Mouse (Mus musculus) cerebellum, adult 2 months (tissue): Measurements from ENCODE around the gene Slc25a45. TPM values are rescaled to one million over a fixed set of nuclear protein-coding genes. Genes with fewer than 3 reads are reported as not detected.

Source experiments
- DNase-seq, 2 experiments: peaks; one replicate each; pipeline ENCODE4 v3.0.0; 2021
- H3K27ac ChIP-seq: fragments of 200-500 bp; 2 replicates; pipeline ENCODE4 v1.5.1; 2012; ENCODE audit warnings: low read length, control low read depth, inconsistent platforms; ENCODE audit not compliant: insufficient read depth
- H3K27me3 ChIP-seq: fragments of 200-500 bp; 2 replicates; pipeline ENCODE4 v1.6.1; 2012; ENCODE audit warnings: inconsistent platforms, mild to moderate bottlenecking, low read length, moderate library complexity; ENCODE audit not compliant: control insufficient read depth, insufficient read depth
- H3K4me1 ChIP-seq: fragments of 200-500 bp; 2 replicates; pipeline ENCODE4 v1.6.1; 2011; ENCODE audit warnings: low read length; ENCODE audit not compliant: control insufficient read depth, insufficient read depth
- H3K4me3 ChIP-seq: fragments of 200-500 bp; replicated peaks from 2 replicates; pipeline ENCODE3; 2011; ENCODE audit warnings: mild to moderate bottlenecking, low read depth, low read length, control low read depth; ENCODE audit not compliant: insufficient read depth
- CTCF ChIP-seq: fragments of 200-500 bp; IDR thresholded peaks from 2 replicates; pipeline ENCODE4 v1.5.1; 2011; ENCODE audit warnings: low read depth, mild to moderate bottlenecking, control low read depth, low read length, moderate library complexity, borderline replicate concordance; ENCODE audit not compliant: insufficient read depth
- POLR2A ChIP-seq: fragments of 200-500 bp; IDR thresholded peaks from 2 replicates; pipeline ENCODE4 v1.6.1; 2011; ENCODE audit warnings: low read length, control low read depth, borderline replicate concordance; ENCODE audit not compliant: insufficient read depth
- WGBS: fragments of 180-500 bp; shearing (Covaris S2); methylation state at CpG from one replicate; pipeline ENCODE4 v1.1.7; 2018; 5-methylcytosine and 5-hydroxymethylcytosine counted together
- polyA plus RNA-seq: library from polyadenylated mRNA; depleted of rRNA; stranded (reverse); fragments of >200 nt; gene quantifications from 2 replicates; pipeline ENCODE4 v1.2.3, GENCODE M21; 2012

Slc25a45 gene
- polyA plus RNA-seq, 1 experiment, result 4.3 TPM

GRCm38 (mm10) chr19:5871683-5872082 is 5.9 kb upstream of the Slc25a45 start:
- 62% methylated on average over 6 of the region's 6 CpGs for WGBS
- DNase-seq, result no peak
- TF ChIP-seq CTCF (no peak), POLR2A (no peak)
- Histone ChIP-seq H3K27ac (no peak overlapping the region), H3K4me3 (no peak overlapping the region), H3K4me1 (peaks cover 12% of the 10 kb centered on the region), H3K27me3 (no peaks in the 10 kb centered on the region)

GRCm38 (mm10) chr19:5872528-5872927 is 5.1 kb upstream of the Slc25a45 start:
- DNase-seq, result no peak

GRCm38 (mm10) chr19:5872931-5873556 is 4.6 kb upstream of the Slc25a45 start:
- 85% methylated on average over 19 of the region's 19 CpGs for WGBS
- H3K4me3 ChIP-seq, result no peak overlapping the region
- TF ChIP-seq CTCF, result no peak
- TF ChIP-seq POLR2A, result no peak
- no peak overlapping the region for H3K27ac ChIP-seq
- no peaks in the 10 kb centered on the region for H3K27me3 ChIP-seq
- DNase-seq, result no peak
- H3K4me1 ChIP-seq, result peaks cover 12% of the 10 kb centered on the region

More at GRCm38 (mm10) chr19:5872528-5872927, 5.1 kb upstream of the Slc25a45 start:
- Histone ChIP-seq H3K27me3 (no peaks in the 10 kb centered on the region), H3K27ac (no peak overlapping the region), H3K4me3 (no peak overlapping the region), H3K4me1 (peaks cover 12% of the 10 kb centered on the region)
- 87% methylated on average over 4 of the region's 4 CpGs for WGBS
- TF ChIP-seq CTCF (no peak), POLR2A (no peak)

- TF ChIP-seq CTCF (no peak), POLR2A (no peak)
- H3K27ac ChIP-seq, result no peak overlapping the region; the same call in 1 of the 2 replicates
- peaks cover 12% of the 10 kb centered on the region for H3K4me1 ChIP-seq
- H3K4me3 ChIP-seq, result peak overlapping the region; percentile 95
- no peak for DNase-seq
- H3K27me3 ChIP-seq, result no peaks in the 10 kb centered on the region
- WGBS, result 9% methylated on average over 13 of the region's 13 CpGs
Observed at GRCm38 (mm10) chr19:5874391-5874968, 3.1 kb upstream of the Slc25a45 start.

- no peak within 1 kb of the TSS; the same call in 1 of the 2 replicates for H3K27ac ChIP-seq
Observed at GRCm38 (mm10) chr19:5874969-5875480, 2.6 kb upstream of the Slc25a45 start, which contains the start of gene Frmd8. Gene Frmd8, minus strand, starts transcription at chr19:5875274.

GRCm38 (mm10) chr19:5878362-5878722 is 734 bp downstream of the Slc25a45 start:
- H3K27me3 ChIP-seq, result no peaks in the 10 kb centered on the region
- no peak overlapping the region for H3K27ac ChIP-seq
- no peak overlapping the region for H3K4me3 ChIP-seq
- H3K4me1 ChIP-seq, result peaks cover 4% of the 10 kb centered on the region; the same call in 1 of the 2 replicates
- DNase-seq, result no peak
- WGBS, result 41% methylated on average over 7 of the region's 7 CpGs
- TF ChIP-seq CTCF, result no peak
- TF ChIP-seq POLR2A, result no peak

More at GRCm38 (mm10) chr19:5874969-5875480, 2.6 kb upstream of the Slc25a45 start, which contains the start of gene Frmd8:
- Histone ChIP-seq H3K27me3 (no peaks in the 10 kb centered on the region), H3K4me1 (peaks cover 12% of the 10 kb centered on the region), H3K4me3 (peak within 1 kb of the TSS; percentile 95)
- TF ChIP-seq CTCF (no peak), POLR2A (no peak; the same call in 1 of the 2 replicates)
- peak; percentile 93 to 94 for DNase-seq
- under 1% methylated on average over 37 of the region's 37 CpGs for WGBS

GRCm38 (mm10) chr19:5878916-5879315 is 1.3 kb downstream of the Slc25a45 start:
- no peak overlapping the region for H3K4me3 ChIP-seq
- H3K4me1 ChIP-seq, result peaks cover 4% of the 10 kb centered on the region; the same call in 1 of the 2 replicates
- H3K27ac ChIP-seq, result no peak overlapping the region
- WGBS, result 75% methylated on average over 3 of the region's 3 CpGs
- TF ChIP-seq CTCF (no peak), POLR2A (no peak)
- DNase-seq, result no peak
- H3K27me3 ChIP-seq, result no peaks in the 10 kb centered on the region
